Mouse (Mus musculus) heart, postnatal 0 days (tissue): Measurements from ENCODE around the gene Limch1. TPM values are rescaled to one million over a fixed set of nuclear protein-coding genes. Genes with fewer than 3 reads are reported as not detected.

Experiments
- ATAC-seq: fragments of 200-750 bp; cut with Nextera tagmentation; 2 replicates; pipeline ENCODE4 v1.8.0; 2017; ENCODE audit warnings: low read depth, moderate number of reproducible peaks, moderate library complexity; ENCODE audit not compliant: insufficient read depth
- DNase-seq: peaks from one replicate; pipeline ENCODE4 v3.0.0-alpha.2; 2016; ENCODE audit warnings: low spot score
- H3K27ac ChIP-seq: fragments of 300-500 bp; sonication (generic); 2 replicates; pipeline ENCODE4 v1.5.1; 2014; ENCODE audit warnings: low read depth, mild to moderate bottlenecking
- H3K27me3 ChIP-seq: fragments of 300-500 bp; sonication (generic); 2 replicates; pipeline ENCODE4 v1.6.1; 2014; ENCODE audit warnings: low read length, mixed read lengths; ENCODE audit not compliant: control insufficient read depth, insufficient read depth
- H3K36me3 ChIP-seq: fragments of 300-500 bp; sonication (generic); replicated peaks from 2 replicates; pipeline ENCODE4 v1.6.1; 2014; ENCODE audit warnings: low read length, mixed read lengths; ENCODE audit not compliant: control insufficient read depth, insufficient read depth
- H3K4me1 ChIP-seq: fragments of 300-500 bp; sonication (generic); 2 replicates; pipeline ENCODE4 v1.6.1; 2014; ENCODE audit warnings: antibody characterized with exemption; ENCODE audit not compliant: control insufficient read depth, insufficient read depth
- H3K4me2 ChIP-seq: fragments of 300-500 bp; sonication (generic); 2 replicates; pipeline ENCODE4 v1.6.1; 2014; ENCODE audit warnings: low read depth, mild to moderate bottlenecking, low read length, moderate library complexity
- H3K4me3 ChIP-seq: fragments of 300-500 bp; sonication (generic); 2 replicates; pipeline ENCODE4 v1.5.1; 2014; ENCODE audit warnings: low read depth, low read length
- H3K9ac ChIP-seq: fragments of 300-500 bp; sonication (generic); replicated peaks from 2 replicates; pipeline ENCODE4 v1.6.1; 2014; ENCODE audit warnings: low read depth, low read length, mixed read lengths
- H3K9me3 ChIP-seq: fragments of 300-500 bp; sonication (generic); replicated peaks from 2 replicates; pipeline ENCODE4 v1.6.1; 2016; ENCODE audit warnings: low read length; ENCODE audit not compliant: control insufficient read depth
- CTCF ChIP-seq: IDR thresholded peaks from 2 replicates; pipeline ENCODE4 v1.5.1; 2016; ENCODE audit warnings: antibody characterized with exemption, control low read depth, low read depth
- EP300 ChIP-seq: IDR thresholded peaks from 2 replicates; pipeline ENCODE4 v1.6.1; 2016; ENCODE audit warnings: antibody characterized with exemption, low read depth
- WGBS: fragments of 180-500 bp; shearing (Covaris S2); extraction: QIAGEN DNeasy Blood & Tissue Kit; methylation state at CpG from one replicate; pipeline ENCODE4 v1.1.7; 2014; 5-methylcytosine and 5-hydroxymethylcytosine counted together
- polyA plus RNA-seq: library from polyadenylated mRNA; unstranded; fragments of >200 nt; fragmentation: Nextera tagmentation; extraction: Ambion mirVana; gene quantifications from 2 replicates; pipeline ENCODE4 v1.2.1, GENCODE M21; 2015
- total RNA-seq: library from RNA; depleted of rRNA; stranded (reverse); fragments of >200 nt; gene quantifications from 2 replicates; pipeline ENCODE4 v1.2.3, GENCODE M21; 2014; ENCODE audit warnings: low replicate concordance

Gene Limch1
- total and polyA plus RNA-seq, 2 experiments from 2014 or later = 21.1 to 30.0 TPM

DNA sequence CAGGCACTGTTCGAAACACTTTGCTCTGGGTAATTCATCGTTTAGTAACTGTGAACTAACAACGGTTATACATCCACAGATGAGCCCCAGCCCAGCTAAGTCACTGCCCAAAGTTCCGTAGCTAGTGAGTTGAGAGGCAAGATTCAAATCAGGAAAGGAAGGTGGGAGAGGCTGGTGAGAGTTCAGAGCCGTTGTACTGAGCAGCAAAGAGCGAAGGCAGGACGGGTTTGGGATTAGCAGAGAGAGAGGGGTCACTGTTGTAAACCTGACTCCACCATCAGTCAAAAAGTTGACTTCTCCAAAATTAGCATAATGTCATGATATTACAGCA lies 251.9 kb downstream of the Limch1 start:
- Histone ChIP-seq H3K36me3 (0 out of 2 replicates have a peak, but pooled peaks cover 4% of the 10 kb centered on the region), H3K9me3 (no peaks in the 10 kb centered on the region), H3K9ac (no peak overlapping the region), H3K4me1 (no peaks in the 10 kb centered on the region), H3K27me3 (peaks cover 32% of the 10 kb centered on the region), H3K4me3 (no peak overlapping the region), H3K4me2 (peak overlapping the region; percentile 61), H3K27ac (no peak overlapping the region)
- WGBS = 25% methylated on average over 7 of the region's 7 CpGs
- no peak for DNase-seq
- TF ChIP-seq CTCF (no peak), EP300 (no peak)
- no peak for ATAC-seq

- TF ChIP-seq EP300 = no peak
- TF ChIP-seq CTCF = no peak
- WGBS = 52% methylated on average over 6 of the region's 6 CpGs
- ATAC-seq (no peak), DNase-seq (no peak)
- Histone ChIP-seq H3K9ac (no peak overlapping the region), H3K36me3 (0 out of 2 replicates have a peak, but pooled peaks cover 4% of the 10 kb centered on the region), H3K9me3 (no peaks in the 10 kb centered on the region), H3K27me3 (peaks cover 29% of the 10 kb centered on the region), H3K4me3 (no peak overlapping the region), H3K4me2 (no peak overlapping the region), H3K4me1 (no peaks in the 10 kb centered on the region), H3K27ac (no peak overlapping the region)
Observed at GRCm38 (mm10) chr5:66998341-66998740, 252.7 kb downstream of the Limch1 start.

DNA sequence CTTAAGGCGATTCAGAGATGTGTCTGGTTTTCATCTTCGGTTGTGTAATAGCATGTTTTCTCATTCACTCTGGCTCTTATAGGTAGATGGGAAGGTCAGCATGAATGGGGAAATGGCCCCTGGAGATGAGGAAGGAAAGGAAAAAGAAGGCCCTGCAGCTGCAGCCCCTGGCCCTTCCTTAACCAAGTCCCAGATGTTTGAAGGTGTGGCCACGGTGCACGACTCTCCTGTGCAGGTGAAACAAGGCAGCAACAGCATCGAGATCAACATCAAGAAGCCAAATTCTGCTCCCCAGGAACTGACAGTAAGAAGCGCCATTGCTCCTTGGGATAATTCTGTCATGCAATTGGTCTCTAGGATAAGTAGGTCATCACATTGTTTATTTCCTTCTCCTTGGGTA lies 256.7 kb downstream of the Limch1 start:
- Histone ChIP-seq H3K4me1 (no peaks in the 10 kb centered on the region), H3K27ac (no peak overlapping the region), H3K9me3 (no peaks in the 10 kb centered on the region), H3K4me2 (no peak overlapping the region), H3K36me3 (0 out of 2 replicates have a peak, but pooled peaks cover 4% of the 10 kb centered on the region), H3K27me3 (peaks cover 9% of the 10 kb centered on the region), H3K4me3 (no peak overlapping the region), H3K9ac (no peak overlapping the region)
- no peak for TF ChIP-seq EP300
- TF ChIP-seq CTCF = no peak
- ATAC-seq (no peak), DNase-seq (no peak)
- WGBS = 82% methylated on average over 6 of the region's 6 CpGs

- H3K27me3 ChIP-seq = no peaks in the 10 kb centered on the region
- no peak for TF ChIP-seq EP300
- no peak for TF ChIP-seq CTCF
- H3K27ac ChIP-seq = no peak overlapping the region
- H3K9ac ChIP-seq = no peak overlapping the region
- ATAC-seq (no peak), DNase-seq (no peak)
- no peaks in the 10 kb centered on the region for H3K9me3 ChIP-seq
- no peaks in the 10 kb centered on the region for H3K4me1 ChIP-seq
- H3K36me3 ChIP-seq = 0 out of 2 replicates have a peak, but pooled peaks cover 3% of the 10 kb centered on the region
- no peak overlapping the region for H3K4me3 ChIP-seq
- WGBS = 35% methylated on average over 11 of the region's 11 CpGs
- H3K4me2 ChIP-seq = no peak overlapping the region
Observed at GRCm38 (mm10) chr5:67004619-67005018, 259.0 kb downstream of the Limch1 start.

DNA sequence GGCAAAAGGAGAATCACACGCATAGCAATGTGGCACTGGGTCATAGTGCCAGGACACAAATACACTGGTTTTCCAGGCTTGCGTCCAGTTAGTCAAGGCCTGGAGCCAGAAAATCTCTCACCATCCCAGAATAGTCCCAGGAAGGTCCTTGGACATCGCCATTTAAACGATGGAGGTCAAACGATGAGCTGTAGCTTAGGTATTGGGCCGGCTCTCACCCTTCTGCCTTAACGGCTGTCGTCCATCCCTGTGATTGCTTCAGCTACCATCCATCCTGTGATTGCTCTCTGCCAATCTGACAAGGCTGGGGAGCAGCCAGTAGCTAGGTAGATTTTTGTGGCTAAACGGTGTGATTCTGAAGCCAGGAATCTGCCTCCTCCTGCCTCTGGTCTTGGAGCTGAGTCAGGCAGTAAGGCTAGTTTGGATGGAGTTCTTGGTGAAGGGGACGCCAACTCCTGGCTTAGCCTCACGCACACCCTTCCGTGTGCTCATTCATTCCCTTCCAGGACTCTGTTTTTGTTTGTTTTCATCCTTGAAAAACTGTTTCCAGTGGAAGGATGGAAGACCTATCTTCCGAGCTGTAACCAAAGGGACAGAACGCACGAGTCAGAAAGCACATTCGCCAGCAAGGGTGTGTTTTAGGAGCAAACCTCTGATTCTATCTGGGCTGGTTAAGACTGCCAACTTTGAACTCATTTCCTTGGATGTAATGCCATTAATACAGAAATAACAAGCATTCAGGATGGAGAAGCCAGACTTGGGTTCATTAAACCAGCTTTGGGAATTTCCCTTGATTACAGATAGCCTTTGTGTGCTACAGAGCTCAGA lies 265.6 kb downstream of the Limch1 start:
- H3K27ac ChIP-seq = peak overlapping the region; percentile 15
- H3K4me1 ChIP-seq = no peaks in the 10 kb centered on the region
- 68% methylated on average over 16 of the region's 16 CpGs for WGBS
- H3K4me3 ChIP-seq = no peak overlapping the region
- ATAC-seq = peak; percentile 92
- no peak overlapping the region for H3K9ac ChIP-seq
- H3K36me3 ChIP-seq = 0 out of 2 replicates have a peak, but pooled peaks cover 3% of the 10 kb centered on the region
- TF ChIP-seq CTCF = no peak
- no peak for TF ChIP-seq EP300
- no peaks in the 10 kb centered on the region for H3K9me3 ChIP-seq
- DNase-seq = peak; percentile 77
- no peaks in the 10 kb centered on the region for H3K27me3 ChIP-seq
- no peak overlapping the region for H3K4me2 ChIP-seq

DNA sequence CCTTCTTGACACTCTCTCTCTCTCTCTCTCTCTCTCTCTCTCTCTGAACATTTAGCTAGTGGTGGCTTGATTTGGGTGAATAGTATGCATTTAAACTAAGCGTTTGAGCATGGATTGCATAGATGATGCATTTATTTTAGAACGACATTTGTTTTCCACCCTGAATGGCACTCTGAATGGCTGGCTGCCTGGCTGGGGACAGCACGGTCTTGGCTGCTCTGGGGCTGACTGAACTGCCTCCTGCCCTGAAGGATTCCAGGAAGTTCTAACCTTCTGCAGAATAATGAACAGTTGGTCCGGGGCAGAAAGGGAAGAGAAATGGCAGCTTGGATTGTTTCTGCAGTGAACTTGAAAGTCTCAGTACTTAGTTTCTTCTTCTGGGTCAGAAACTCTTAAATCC lies 266.4 kb downstream of the Limch1 start:
- TF ChIP-seq EP300 (no peak), CTCF (no peak)
- no peak for DNase-seq
- Histone ChIP-seq H3K27me3 (no peaks in the 10 kb centered on the region), H3K9me3 (no peaks in the 10 kb centered on the region), H3K27ac (no peak overlapping the region), H3K9ac (no peak overlapping the region), H3K36me3 (0 out of 2 replicates have a peak, but pooled peaks cover 3% of the 10 kb centered on the region), H3K4me3 (no peak overlapping the region), H3K4me2 (no peak overlapping the region), H3K4me1 (no peaks in the 10 kb centered on the region)
- WGBS = 75% methylated on average over 4 of the region's 4 CpGs
- no peak for ATAC-seq
